Mouse (Mus musculus): ENCODE results near the gene Polr2a. TPM values are rescaled to one million over a fixed set of nuclear protein-coding genes. Genes with fewer than 3 reads are reported as not detected.

Gene Polr2a
- polyA plus RNA-seq, 1 experiment = 84.2 TPM

GRCm38 (mm10) chr11:69684936-69685335, 73.5 kb downstream of the Polr2a start:
- H3K36me3 ChIP-seq (ENCODE audit: control insufficient read depth, insufficient read depth) = no peaks in the 10 kb centered on the region
- H3K27me3 ChIP-seq (ENCODE audit: control insufficient read depth, insufficient read depth, insufficient read length) = no peaks in the 10 kb centered on the region
- TF ChIP-seq CTCF (IDR thresholded peaks at IDR 0.05; ENCODE audit: control insufficient read depth, insufficient read depth, insufficient read length) = no peak
- no peak for TF ChIP-seq USF1 (IDR thresholded peaks at IDR 0.05; ENCODE audit: low read depth)
- no peak for TF ChIP-seq FOSL1 (IDR thresholded peaks at IDR 0.05; ENCODE audit: insufficient read depth, low read length, poor library complexity, severe bottlenecking)
- H3K79me2 ChIP-seq (ENCODE audit: control insufficient read depth, insufficient read depth) = peaks cover 26% of the 10 kb centered on the region
- no peak overlapping the region for H3ac ChIP-seq (ENCODE audit: control insufficient read depth, insufficient read length, low read depth)
- H3K4me3 ChIP-seq (ENCODE audit: insufficient read depth, poor library complexity, severe bottlenecking) = no peak overlapping the region
- peaks cover 16% of the 10 kb centered on the region for H3K79me3 ChIP-seq (ENCODE audit: low read depth)

- Histone ChIP-seq H3K27me3 (ENCODE audit: control insufficient read depth, insufficient read depth, insufficient read length) (no peaks in the 10 kb centered on the region), H3K36me3 (ENCODE audit: control insufficient read depth, insufficient read depth) (peaks cover 4% of the 10 kb centered on the region), H3K4me3 (ENCODE audit: insufficient read depth, poor library complexity, severe bottlenecking) (no peak overlapping the region), H3K79me3 (ENCODE audit: low read depth) (peaks cover 22% of the 10 kb centered on the region), H3K79me2 (ENCODE audit: control insufficient read depth, insufficient read depth) (peaks cover 33% of the 10 kb centered on the region), H3ac (ENCODE audit: control insufficient read depth, insufficient read length, low read depth) (no peak overlapping the region)
- TF ChIP-seq CTCF (IDR thresholded peaks at IDR 0.05; ENCODE audit: control insufficient read depth, insufficient read depth, insufficient read length) = no peak
- TF ChIP-seq USF1 (IDR thresholded peaks at IDR 0.05; ENCODE audit: low read depth) = no peak
- no peak for TF ChIP-seq MYOD1 (IDR thresholded peaks at IDR 0.05; ENCODE audit: control insufficient read depth, insufficient read length, low read depth)
- TF ChIP-seq FOSL1 (IDR thresholded peaks at IDR 0.05; ENCODE audit: insufficient read depth, low read length, poor library complexity, severe bottlenecking) = no peak
- no peak for TF ChIP-seq CEBPB (IDR thresholded peaks at IDR 0.05; ENCODE audit: low read depth)
- no peak for TF ChIP-seq MAX (IDR thresholded peaks at IDR 0.05)
- TF ChIP-seq MYOG (IDR thresholded peaks at IDR 0.05; ENCODE audit: control insufficient read depth, extremely low read depth, insufficient read length) = no peak
Measured at GRCm38 (mm10) chr11:69684128-69684745, 74.2 kb downstream of the Polr2a start.

Other genes starting within 250 kb of the Polr2a start
- 0.14 TPM for gene Dnah2, start 209.5 kb downstream of the Polr2a start, polyA plus RNA-seq (2012; fragmentation: generic; extraction: Trizol)
- 0.61 TPM for gene Efnb3, start 198.4 kb downstream of the Polr2a start, polyA plus RNA-seq (2012; fragmentation: generic; extraction: Trizol)
- 21.9 TPM for gene Wrap53, start 178.4 kb downstream of the Polr2a start, polyA plus RNA-seq (2012; fragmentation: generic; extraction: Trizol)
- 226 TPM for gene Trp53, start 178.3 kb downstream of the Polr2a start, polyA plus RNA-seq (2012; fragmentation: generic; extraction: Trizol)
- gene Atp1b2, start 152.7 kb downstream of the Polr2a start, polyA plus RNA-seq (2012; fragmentation: generic; extraction: Trizol) = 0.20 TPM
- 0.18 TPM for gene Shbg, start 140.7 kb downstream of the Polr2a start, polyA plus RNA-seq (2012; fragmentation: generic; extraction: Trizol)
- 3.8 TPM for gene Sat2, start 136.6 kb downstream of the Polr2a start, polyA plus RNA-seq (2012; fragmentation: generic; extraction: Trizol)
- 96.0 TPM for gene Fxr2, start 125.6 kb downstream of the Polr2a start, polyA plus RNA-seq (2012; fragmentation: generic; extraction: Trizol)
- gene Sox15, start 103.3 kb downstream of the Polr2a start, polyA plus RNA-seq (2012; fragmentation: generic; extraction: Trizol) = 0.08 TPM
- gene Mpdu1, start 96.0 kb downstream of the Polr2a start, polyA plus RNA-seq (2012; fragmentation: generic; extraction: Trizol) = 95.8 TPM
- gene Cd68, start 92.5 kb downstream of the Polr2a start, polyA plus RNA-seq (2012; fragmentation: generic; extraction: Trizol) = 1.5 TPM
- gene Eif4a1, start 86.2 kb downstream of the Polr2a start, polyA plus RNA-seq (2012; fragmentation: generic; extraction: Trizol) = 1,304 TPM
- gene Senp3, start 76.6 kb downstream of the Polr2a start, polyA plus RNA-seq (2012; fragmentation: generic; extraction: Trizol) = 89.0 TPM
- 0.28 TPM for gene Tnfsf13, start 72.9 kb downstream of the Polr2a start, polyA plus RNA-seq (2012; fragmentation: generic; extraction: Trizol)
- 6.4 TPM for gene Tnfsf12, start 62.8 kb downstream of the Polr2a start, polyA plus RNA-seq (2012; fragmentation: generic; extraction: Trizol)
- 1.5 TPM for gene Tnfsfm13, start 62.5 kb downstream of the Polr2a start, polyA plus RNA-seq (2012; fragmentation: generic; extraction: Trizol)
- 0.08 TPM for gene Slc35g3, start 3.3 kb upstream of the Polr2a start, polyA plus RNA-seq (2012; fragmentation: generic; extraction: Trizol)
- 3.0 TPM for gene Zbtb4, start 7.3 kb upstream of the Polr2a start, polyA plus RNA-seq (2012; fragmentation: generic; extraction: Trizol)
- 37.7 TPM for gene Chrnb1, start 37.3 kb upstream of the Polr2a start, polyA plus RNA-seq (2012; fragmentation: generic; extraction: Trizol)
- 4.2 TPM for gene Fgf11, start 43.2 kb upstream of the Polr2a start, polyA plus RNA-seq (2012; fragmentation: generic; extraction: Trizol)
- 0.32 TPM for gene Tmem102, start 47.0 kb upstream of the Polr2a start, polyA plus RNA-seq (2012; fragmentation: generic; extraction: Trizol)
- not detected for gene Gm39566, start 56.7 kb upstream of the Polr2a start, polyA plus RNA-seq (2012; fragmentation: generic; extraction: Trizol)
- not detected for gene Spem2, start 59.8 kb upstream of the Polr2a start, polyA plus RNA-seq (2012; fragmentation: generic; extraction: Trizol)
- not detected for gene Spem1, start 63.5 kb upstream of the Polr2a start, polyA plus RNA-seq (2012; fragmentation: generic; extraction: Trizol)
- gene Nlgn2, start 79.1 kb upstream of the Polr2a start, polyA plus RNA-seq (2012; fragmentation: generic; extraction: Trizol) = 10.7 TPM
- gene Tmem256, start 79.9 kb upstream of the Polr2a start, polyA plus RNA-seq (2012; fragmentation: generic; extraction: Trizol) = 260 TPM
- gene Plscr3, start 87.7 kb upstream of the Polr2a start, polyA plus RNA-seq (2012; fragmentation: generic; extraction: Trizol) = 82.7 TPM
- not detected for gene Tnk1, start 100.1 kb upstream of the Polr2a start, polyA plus RNA-seq (2012; fragmentation: generic; extraction: Trizol)
- not detected for gene Tmem95, start 119.4 kb upstream of the Polr2a start, polyA plus RNA-seq (2012; fragmentation: generic; extraction: Trizol)
- 17.2 TPM for gene Kctd11, start 122.8 kb upstream of the Polr2a start, polyA plus RNA-seq (2012; fragmentation: generic; extraction: Trizol)
- 0.21 TPM for gene Acap1, start 136.9 kb upstream of the Polr2a start, polyA plus RNA-seq (2012; fragmentation: generic; extraction: Trizol)
- 2.4 TPM for gene 2810408A11Rik, start 142.3 kb upstream of the Polr2a start, polyA plus RNA-seq (2012; fragmentation: generic; extraction: Trizol)
- gene Neurl4, start 142.4 kb upstream of the Polr2a start, polyA plus RNA-seq (2012; fragmentation: generic; extraction: Trizol) = 38.4 TPM
- gene Gps2, start 155.3 kb upstream of the Polr2a start, polyA plus RNA-seq (2012; fragmentation: generic; extraction: Trizol) = 37.3 TPM
- 2,142 TPM for gene Eif5a, start 163.3 kb upstream of the Polr2a start, polyA plus RNA-seq (2012; fragmentation: generic; extraction: Trizol)
- gene Ybx2, start 177.2 kb upstream of the Polr2a start, polyA plus RNA-seq (2012; fragmentation: generic; extraction: Trizol) = 0.02 TPM
- 0.53 TPM for gene Slc2a4, start 189.6 kb upstream of the Polr2a start, polyA plus RNA-seq (2012; fragmentation: generic; extraction: Trizol)
- 0.06 TPM for gene Cldn7, start 206.1 kb upstream of the Polr2a start, polyA plus RNA-seq (2012; fragmentation: generic; extraction: Trizol)
- 141 TPM for gene Ctdnep1, start 222.5 kb upstream of the Polr2a start, polyA plus RNA-seq (2012; fragmentation: generic; extraction: Trizol)
- gene Elp5, start 223.9 kb upstream of the Polr2a start, polyA plus RNA-seq (2012; fragmentation: generic; extraction: Trizol) = 111 TPM
- 362 TPM for gene Gabarap, start 232.5 kb upstream of the Polr2a start, polyA plus RNA-seq (2012; fragmentation: generic; extraction: Trizol)
- 93.4 TPM for gene Phf23, start 237.1 kb upstream of the Polr2a start, polyA plus RNA-seq (2012; fragmentation: generic; extraction: Trizol)
- gene Dvl2, start 242.0 kb upstream of the Polr2a start, polyA plus RNA-seq (2012; fragmentation: generic; extraction: Trizol) = 36.4 TPM